Comparison of ENCODE assay signal across 8 mouse cellular contexts in genomic region chrX:152368397-152369273, GRCm38 (mm10). TPM values are rescaled to one million over a fixed set of nuclear protein-coding genes. Genes with fewer than 3 reads are reported as not detected.
DNase-seq lines count a peak whose midpoint lies in the region; ATAC-seq and TF ChIP-seq lines count a peak whose summit lies in the region.

TSS of gene Gpr173 (minus strand) at chrX:152368704.

- TF ChIP-seq CTCF in brain, embryonic 14.5 days (IDR thresholded peaks at IDR 0.05; ENCODE audit: borderline replicate concordance, extremely low read depth, insufficient read depth, insufficient read length), result no peak
- no peak for TF ChIP-seq CTCF in kidney, adult 2 months (conservative IDR thresholded peaks at IDR 0.05; ENCODE audit: insufficient read depth, insufficient read length, low read depth, low read length)
- no peak for TF ChIP-seq CTCF in midbrain, postnatal 0 days (IDR thresholded peaks at IDR 0.05)
- TF ChIP-seq CTCF in testis, adult 2 months (IDR thresholded peaks at IDR 0.05; ENCODE audit: control insufficient read depth, insufficient read depth, insufficient replicate concordance, low read depth, low read length), result no peak

- H3K9me3 ChIP-seq in embryonic facial prominence, embryonic 13.5 days, result no peaks in the 10 kb centered on the region
- no peaks in the 10 kb centered on the region for H3K9me3 ChIP-seq in limb, embryonic 12.5 days
- no peaks in the 10 kb centered on the region for H3K9me3 ChIP-seq in midbrain, postnatal 0 days (ENCODE audit: low read length)

- TF ChIP-seq POLR2A in brain, embryonic 14.5 days (IDR thresholded peaks at IDR 0.05; ENCODE audit: borderline replicate concordance, extremely low read depth, insufficient read depth, insufficient read length, poor library complexity, severe bottlenecking), result peak; percentile 16; the same call in 1 of the 2 replicates
- no peak for TF ChIP-seq POLR2A in kidney, adult 2 months (IDR thresholded peaks at IDR 0.05; ENCODE audit: low read depth, low read length)
- TF ChIP-seq POLR2A in testis, adult 2 months (IDR thresholded peaks at IDR 0.05; ENCODE audit: control insufficient read depth, low read depth, low read length), result no peak

- H3K9ac ChIP-seq in embryonic facial prominence, embryonic 13.5 days, result peak within 1 kb of the TSS; percentile 72
- peak within 1 kb of the TSS; percentile 61 for H3K9ac ChIP-seq in limb, embryonic 12.5 days (replicated peaks)
- H3K9ac ChIP-seq in midbrain, postnatal 0 days (replicated peaks; ENCODE audit: low read length, poor library complexity, severe bottlenecking), result peak within 1 kb of the TSS; percentile 68

- 27% methylated on average over 24 of the region's 24 CpGs for WGBS in embryonic facial prominence, embryonic 13.5 days
- 5% methylated on average over 22 of the region's 24 CpGs for WGBS in kidney, adult 2 months
- WGBS in limb, embryonic 12.5 days, result 13% methylated on average over 21 of the region's 24 CpGs
- WGBS in midbrain, postnatal 0 days, result 22% methylated on average over 20 of the region's 24 CpGs

- peak within 1 kb of the TSS; percentile 55 for H3K4me3 ChIP-seq in embryonic facial prominence, embryonic 13.5 days
- H3K4me3 ChIP-seq in kidney, adult 2 months (ENCODE audit: insufficient read depth, low read depth, low read length), result peak within 1 kb of the TSS; percentile 65
- peak within 1 kb of the TSS; percentile 57 for H3K4me3 ChIP-seq in limb, embryonic 12.5 days (replicated peaks)
- H3K4me3 ChIP-seq in midbrain, postnatal 0 days (ENCODE audit: low read depth, low read length), result peak within 1 kb of the TSS; percentile 56
- peak within 1 kb of the TSS; percentile 56 for H3K4me3 ChIP-seq in testis, adult 2 months (ENCODE audit: control insufficient read depth, low read depth, low read length)

- ATAC-seq in embryonic facial prominence, embryonic 13.5 days (ENCODE audit: insufficient number of reproducible peaks, insufficient read depth, low FRiP score, low TSS enrichment, low read depth), result peak; percentile 96
- peak; percentile 98 for ATAC-seq in limb, embryonic 12.5 days (ENCODE audit: insufficient number of reproducible peaks, insufficient read depth, low FRiP score, low TSS enrichment, low read depth)
- peak; percentile 95 for ATAC-seq in midbrain, postnatal 0 days (ENCODE audit: low FRiP score)

- H3K27ac ChIP-seq in embryonic facial prominence, embryonic 13.5 days, result peak within 1 kb of the TSS; percentile 33; the same call in 1 of the 2 replicates
- no peak within 1 kb of the TSS for H3K27ac ChIP-seq in kidney, adult 2 months (ENCODE audit: insufficient read depth, low read depth, low read length)
- H3K27ac ChIP-seq in limb, embryonic 12.5 days, result peak within 1 kb of the TSS; percentile 45; the same call in 1 of the 2 replicates
- H3K27ac ChIP-seq in midbrain, postnatal 0 days (ENCODE audit: low read depth, low read length), result peak within 1 kb of the TSS; percentile 84
- no peak within 1 kb of the TSS for H3K27ac ChIP-seq in testis, adult 2 months (ENCODE audit: control insufficient read depth, insufficient read depth, low read depth, low read length)

- H3K4me1 ChIP-seq in embryonic facial prominence, embryonic 13.5 days, result peaks cover 16% of the 10 kb centered on the region
- no peaks in the 10 kb centered on the region for H3K4me1 ChIP-seq in kidney, adult 2 months (ENCODE audit: control insufficient read depth, insufficient read depth, low read length)
- H3K4me1 ChIP-seq in limb, embryonic 12.5 days (replicated peaks), result peaks cover 16% of the 10 kb centered on the region; the same call in 1 of the 2 replicates
- H3K4me1 ChIP-seq in midbrain, postnatal 0 days (ENCODE audit: insufficient read depth, low read length), result no peaks in the 10 kb centered on the region; the same call in 1 of the 2 replicates
- H3K4me1 ChIP-seq in testis, adult 2 months (ENCODE audit: control insufficient read depth, insufficient read depth, low read length), result peaks cover 5% of the 10 kb centered on the region

- H3K36me3 ChIP-seq in embryonic facial prominence, embryonic 13.5 days, result no peaks in the 10 kb centered on the region
- no peaks in the 10 kb centered on the region for H3K36me3 ChIP-seq in kidney, adult 2 months (ENCODE audit: control insufficient read depth, insufficient read depth, low read length)
- no peaks in the 10 kb centered on the region for H3K36me3 ChIP-seq in limb, embryonic 12.5 days
- no peaks in the 10 kb centered on the region for H3K36me3 ChIP-seq in midbrain, postnatal 0 days (ENCODE audit: insufficient read depth, low read length)
- H3K36me3 ChIP-seq in testis, adult 2 months (ENCODE audit: control insufficient read depth, insufficient read depth, low read length), result no peaks in the 10 kb centered on the region

- H3K27me3 ChIP-seq in embryonic facial prominence, embryonic 13.5 days, result peaks cover 54% of the 10 kb centered on the region
- no peaks in the 10 kb centered on the region for H3K27me3 ChIP-seq in kidney, adult 2 months (replicated peaks; ENCODE audit: control insufficient read depth, insufficient read depth, low read length)
- H3K27me3 ChIP-seq in limb, embryonic 12.5 days, result peaks cover 52% of the 10 kb centered on the region
- H3K27me3 ChIP-seq in midbrain, postnatal 0 days (ENCODE audit: insufficient read depth, low read length), result peaks cover 15% of the 10 kb centered on the region; the same call in 1 of the 2 replicates
- H3K27me3 ChIP-seq in testis, adult 2 months (ENCODE audit: control insufficient read depth, insufficient read depth, low read length), result no peaks in the 10 kb centered on the region

- DNase-seq in brain, embryonic 14.5 days (ENCODE audit: low read depth), result peak; percentile 94
- DNase-seq in heart, adult 8-10 months (ENCODE audit: low spot score), result peak; percentile 19
- DNase-seq in kidney, adult 2 months, result peak; percentile 21
- peak; percentile 72 for DNase-seq in midbrain, postnatal 0 days (ENCODE audit: low spot score)
- DNase-seq in thymus, postnatal 25 days, result no peak

- peak within 1 kb of the TSS; percentile 62 for H3K4me2 ChIP-seq in embryonic facial prominence, embryonic 13.5 days
- peak within 1 kb of the TSS; percentile 61 for H3K4me2 ChIP-seq in limb, embryonic 12.5 days
- peak within 1 kb of the TSS; percentile 57 for H3K4me2 ChIP-seq in midbrain, postnatal 0 days (ENCODE audit: low read depth, low read length, poor library complexity, severe bottlenecking)

RNA-seq across cellular contexts. Expression of gene Gpr173, which starts in this region (rescaled TPM):
- polyA plus RNA-seq in brain, embryonic 14.5 days (2012; rRNA removed), result 22.3 and 26.3 TPM in 2 replicates
- polyA plus RNA-seq in embryonic facial prominence, embryonic 13.5 days (2015; fragmentation: Nextera tagmentation; extraction: Ambion mirVana), result 3.3 and 3.6 TPM in 2 replicates
- total RNA-seq in heart, adult 8-10 months (2022), result under 1 TPM in 3 of 4 experiments, not detected in 1; 0.22 to 0.65 (median 0.41) TPM
- 2.2 TPM in 2 replicates for polyA plus RNA-seq in kidney, adult 2 months (2012; rRNA removed)
- polyA plus RNA-seq in limb, embryonic 12.5 days (2016; fragmentation: Nextera tagmentation; extraction: Ambion mirVana), result 4.1 and 5.8 TPM in 2 replicates
- total RNA-seq in midbrain, postnatal 0 days (2014; rRNA removed), result 32.1 and 33.3 TPM in 2 replicates
- polyA plus RNA-seq in midbrain, postnatal 0 days (2015; fragmentation: Nextera tagmentation; extraction: Ambion mirVana), result 6.8 and 7.2 TPM in 2 replicates
- polyA plus RNA-seq in testis, adult 2 months (2012; rRNA removed), result 0.38 and 0.47 TPM in 2 replicates

Comparison
In these comparisons a context has a peak if more than half of its experiments do, and no peak if none do; other contexts are left out.
1. RNA of gene Gpr173 (total RNA-seq): 32.1 to 33.3 TPM in midbrain, postnatal 0 days; 0.22 to 0.65 TPM in heart, adult 8-10 months; every median in the first group is over 10 times any median in the second.
2. Peak in DNase-seq in heart, adult 8-10 months; RNA of the gene not detected or under 1 TPM.
3. H3K27ac ChIP-seq: peak in embryonic facial prominence, embryonic 13.5 days (single experiment), limb, embryonic 12.5 days (single experiment) and midbrain, postnatal 0 days (single experiment); none in kidney, adult 2 months (single experiment) and testis, adult 2 months (single experiment).
4. Peak in every context shown above with its lines, with median percentiles within 50 percentile points of each other: ATAC-seq, H3K4me2 ChIP-seq, H3K4me3 ChIP-seq and H3K9ac ChIP-seq.